In the genomic region with DNA sequence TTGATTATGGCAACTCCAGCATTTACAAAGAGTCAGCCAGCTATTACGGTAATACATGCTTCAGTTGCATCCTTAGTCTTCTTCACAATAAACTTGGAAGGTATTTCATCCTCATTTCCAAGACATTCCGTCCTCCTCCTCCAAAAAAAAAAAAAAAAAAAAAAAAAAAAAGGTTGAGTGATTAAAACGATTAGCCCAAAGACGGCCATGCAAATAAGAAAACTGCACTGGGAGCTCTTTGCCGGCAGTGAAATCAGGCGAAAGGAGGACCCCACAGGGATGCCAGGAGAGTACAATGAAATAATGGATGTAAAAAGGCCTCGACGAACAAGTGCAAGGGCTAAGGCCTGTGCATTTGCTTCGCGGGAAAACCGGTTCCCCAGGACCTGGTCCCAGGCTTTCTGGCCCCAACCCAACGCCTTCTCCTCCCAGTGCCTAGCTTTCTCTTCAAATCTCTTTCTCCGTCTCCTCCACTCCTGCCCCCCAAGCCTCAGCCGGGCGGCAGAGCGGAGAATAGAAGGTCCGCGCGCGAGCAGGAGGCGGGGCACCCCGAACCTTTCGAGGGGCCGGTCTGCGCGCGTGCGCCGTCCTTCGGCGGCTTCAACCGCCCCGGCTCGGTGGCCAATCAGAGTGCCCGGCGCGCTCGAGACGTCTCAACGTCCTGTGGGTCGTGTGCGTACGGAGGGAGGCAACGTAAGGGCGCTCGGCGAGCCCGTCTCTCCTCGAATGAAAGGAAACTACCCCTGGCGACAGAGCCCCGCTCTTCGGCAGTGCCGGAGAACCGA, we compare ENCODE assay signal across 8 mouse cellular contexts. TPM values are rescaled to one million over a fixed set of nuclear protein-coding genes. Genes with fewer than 3 reads are reported as not detected.
DNase-seq lines count a peak whose midpoint lies in the region; ATAC-seq lines count a peak whose summit lies in the region.

A gene (plus strand): TSS at position 680 of the 785 bp plus-strand sequence.

- WGBS in heart, embryonic 13.5 days, result 17% methylated on average over 54 of the region's 54 CpGs
- 18% methylated on average over 54 of the region's 54 CpGs for WGBS in liver, embryonic 13.5 days (ENCODE audit: insufficient replicate concordance)
- WGBS in stomach, embryonic 16.5 days, result 23% methylated on average over 54 of the region's 54 CpGs

- peak within 1 kb of the TSS; percentile 87 for H3K9ac ChIP-seq in heart, embryonic 13.5 days
- H3K9ac ChIP-seq in liver, embryonic 13.5 days, result peak within 1 kb of the TSS; percentile 83
- peak within 1 kb of the TSS; percentile 83 for H3K9ac ChIP-seq in stomach, embryonic 16.5 days (ENCODE audit: low read length)

- peak within 1 kb of the TSS; percentile 89 for H3K27ac ChIP-seq in heart, embryonic 13.5 days (replicated peaks)
- H3K27ac ChIP-seq in liver, embryonic 13.5 days, result peak within 1 kb of the TSS; percentile 85
- peak within 1 kb of the TSS; percentile 84 for H3K27ac ChIP-seq in stomach, embryonic 16.5 days (ENCODE audit: low read length)

- no peaks in the 10 kb centered on the region for H3K27me3 ChIP-seq in heart, embryonic 13.5 days (replicated peaks)
- no peaks in the 10 kb centered on the region for H3K27me3 ChIP-seq in liver, embryonic 13.5 days
- no peaks in the 10 kb centered on the region for H3K27me3 ChIP-seq in stomach, embryonic 16.5 days (ENCODE audit: control insufficient read depth, insufficient read depth, low read length)

- H3K4me3 ChIP-seq in heart, embryonic 13.5 days, result peak within 1 kb of the TSS; percentile 72
- H3K4me3 ChIP-seq in liver, embryonic 13.5 days (replicated peaks), result peak within 1 kb of the TSS; percentile 74
- peak within 1 kb of the TSS; percentile 68 for H3K4me3 ChIP-seq in stomach, embryonic 16.5 days (replicated peaks; ENCODE audit: low read length)

- peaks cover 9% of the 10 kb centered on the region; the same call in 1 of the 2 replicates for H3K4me1 ChIP-seq in heart, embryonic 13.5 days
- H3K4me1 ChIP-seq in liver, embryonic 13.5 days (replicated peaks), result no peaks in the 10 kb centered on the region
- H3K4me1 ChIP-seq in stomach, embryonic 16.5 days (ENCODE audit: control insufficient read depth, insufficient read depth, low read length), result 0 out of 2 replicates have a peak, but pooled peaks cover 2% of the 10 kb centered on the region

- H3K36me3 ChIP-seq in heart, embryonic 13.5 days, result no peaks in the 10 kb centered on the region
- H3K36me3 ChIP-seq in liver, embryonic 13.5 days, result no peaks in the 10 kb centered on the region
- H3K36me3 ChIP-seq in stomach, embryonic 16.5 days (ENCODE audit: control insufficient read depth, insufficient read depth, low read length), result no peaks in the 10 kb centered on the region

- H3K9me3 ChIP-seq in heart, embryonic 13.5 days, result no peaks in the 10 kb centered on the region
- no peaks in the 10 kb centered on the region for H3K9me3 ChIP-seq in liver, embryonic 13.5 days (replicated peaks)
- H3K9me3 ChIP-seq in stomach, embryonic 16.5 days (replicated peaks; ENCODE audit: control insufficient read depth, low read length), result no peaks in the 10 kb centered on the region

- peak; percentile 100 for ATAC-seq in erythroid progenitor cell, adult 5-6 weeks (replicated peaks; ENCODE audit: low FRiP score, poor library complexity, severe bottlenecking)
- ATAC-seq in heart, embryonic 13.5 days (ENCODE audit: extremely low read depth, insufficient number of reproducible peaks, low FRiP score, low TSS enrichment), result peak; percentile 89
- ATAC-seq in liver, embryonic 13.5 days (ENCODE audit: low read depth), result peak; percentile 99
- ATAC-seq in stomach, embryonic 16.5 days (ENCODE audit: insufficient read depth, low FRiP score), result peak; percentile 99

- DNase-seq in CD4-positive helper T cell, adult 2 months (ENCODE audit: low read depth, low spot score), result peak; percentile 94
- DNase-seq in brain, embryonic 18.5 days (ENCODE audit: low read depth, low spot score), result peak; percentile 83
- DNase-seq in kidney, postnatal 14 days, result peak; percentile 93
- DNase-seq in liver, embryonic 13.5 days, result peak; percentile 84
- DNase-seq in neural tube, embryonic 10.5 days (ENCODE audit: extremely low spot score, low spot score), result peak; percentile 83

- peak within 1 kb of the TSS; percentile 71 for H3K4me2 ChIP-seq in heart, embryonic 13.5 days
- peak within 1 kb of the TSS; percentile 72 for H3K4me2 ChIP-seq in liver, embryonic 13.5 days
- H3K4me2 ChIP-seq in stomach, embryonic 16.5 days (ENCODE audit: low read depth, low read length), result peak within 1 kb of the TSS; percentile 54

RNA-seq across cellular contexts. Expression of the gene that starts here (rescaled TPM):
- 23.5 and 27.8 TPM in 2 replicates for total RNA-seq in erythroid progenitor cell, adult 5-6 weeks (2015; ENCODE audit: low replicate concordance)
- 15.2 and 18.9 TPM in 2 replicates for total RNA-seq in erythroid progenitor cell, adult 5-6 weeks (2017; ENCODE audit: low replicate concordance)
- 15.6 and 16.1 TPM in 2 replicates for polyA plus RNA-seq in heart, embryonic 13.5 days (2015; fragmentation: Nextera tagmentation; extraction: Ambion mirVana)
- 11.0 and 15.9 TPM in 2 replicates for polyA plus RNA-seq in liver, embryonic 13.5 days (2015; fragmentation: Nextera tagmentation; extraction: Ambion mirVana)
- 28.6 and 31.2 TPM in 2 replicates for polyA plus RNA-seq in stomach, embryonic 16.5 days (2015; fragmentation: Nextera tagmentation; extraction: Ambion mirVana)

Comparison
In these comparisons a context has a peak if more than half of its experiments do, and no peak if none do; other contexts are left out.
1. Peak in every context shown above with its lines: DNase-seq, ATAC-seq, H3K4me3 ChIP-seq and H3K27ac ChIP-seq.